Mouse (Mus musculus) spleen, adult 2 months (tissue): Measurements from ENCODE around the gene Anp32e. TPM values are rescaled to one million over a fixed set of nuclear protein-coding genes. Genes with fewer than 3 reads are reported as not detected.
"Not testable (repeated sequence)": the region's sequence is repeated elsewhere in the genome, so short reads cannot be mapped to it uniquely, and the experiment has no call there.

Experiments
- DNase-seq, 2 experiments: peaks; one replicate each; pipeline versions ENCODE4 v3.0.0 to v3.0.0-alpha.2; 2012 to 2021; ENCODE audit warnings: low spot score in 2 of 2, low read depth in 1 of 2
- H3K27ac ChIP-seq: fragments of 200-500 bp; 2 replicates; pipeline ENCODE4 v1.5.1; 2012; ENCODE audit warnings: low read length, inconsistent platforms; ENCODE audit not compliant: insufficient read depth
- H3K27me3 ChIP-seq: fragments of 200-500 bp; 2 replicates; pipeline ENCODE4 v1.6.1; 2012; ENCODE audit warnings: mild to moderate bottlenecking, moderate library complexity, low read length, inconsistent platforms; ENCODE audit not compliant: control insufficient read depth, insufficient read depth
- H3K36me3 ChIP-seq: fragments of 200-500 bp; 2 replicates; pipeline ENCODE4 v1.6.1; 2012; ENCODE audit warnings: mild to moderate bottlenecking, low read length, inconsistent platforms; ENCODE audit not compliant: control insufficient read depth, insufficient read depth
- H3K4me1 ChIP-seq: fragments of 200-500 bp; 2 replicates; pipeline ENCODE4 v1.6.1; 2011; ENCODE audit warnings: inconsistent platforms; ENCODE audit not compliant: control insufficient read depth, insufficient read depth, insufficient read length
- H3K4me3 ChIP-seq: fragments of 200-500 bp; 2 replicates; pipeline ENCODE4 v1.5.1; 2011; ENCODE audit warnings: mild to moderate bottlenecking, inconsistent platforms; ENCODE audit not compliant: insufficient read depth, insufficient read length; ENCODE audit errors: extremely low read depth
- CTCF ChIP-seq: fragments of 200-500 bp; IDR thresholded peaks from 2 replicates; pipeline ENCODE4 v1.5.1; 2011; ENCODE audit warnings: mild to moderate bottlenecking, inconsistent platforms; ENCODE audit not compliant: insufficient read depth, insufficient read length, insufficient replicate concordance; ENCODE audit errors: extremely low read depth
- POLR2A ChIP-seq: fragments of 200-500 bp; IDR thresholded peaks from 2 replicates; pipeline ENCODE4 v1.6.1; 2011; ENCODE audit warnings: low read depth, low read length, inconsistent platforms
- WGBS: fragments of 180-500 bp; shearing (Covaris S2); methylation state at CpG from one replicate; pipeline ENCODE4 v1.1.7; 2018; 5-methylcytosine and 5-hydroxymethylcytosine counted together
- polyA plus RNA-seq: library from polyadenylated mRNA; depleted of rRNA; stranded (reverse); fragments of >200 nt; gene quantifications from 2 replicates; pipeline ENCODE4 v1.2.3, GENCODE M21; 2012

The Anp32e gene
- polyA plus RNA-seq, 1 experiment, result 12.7 TPM

DNA sequence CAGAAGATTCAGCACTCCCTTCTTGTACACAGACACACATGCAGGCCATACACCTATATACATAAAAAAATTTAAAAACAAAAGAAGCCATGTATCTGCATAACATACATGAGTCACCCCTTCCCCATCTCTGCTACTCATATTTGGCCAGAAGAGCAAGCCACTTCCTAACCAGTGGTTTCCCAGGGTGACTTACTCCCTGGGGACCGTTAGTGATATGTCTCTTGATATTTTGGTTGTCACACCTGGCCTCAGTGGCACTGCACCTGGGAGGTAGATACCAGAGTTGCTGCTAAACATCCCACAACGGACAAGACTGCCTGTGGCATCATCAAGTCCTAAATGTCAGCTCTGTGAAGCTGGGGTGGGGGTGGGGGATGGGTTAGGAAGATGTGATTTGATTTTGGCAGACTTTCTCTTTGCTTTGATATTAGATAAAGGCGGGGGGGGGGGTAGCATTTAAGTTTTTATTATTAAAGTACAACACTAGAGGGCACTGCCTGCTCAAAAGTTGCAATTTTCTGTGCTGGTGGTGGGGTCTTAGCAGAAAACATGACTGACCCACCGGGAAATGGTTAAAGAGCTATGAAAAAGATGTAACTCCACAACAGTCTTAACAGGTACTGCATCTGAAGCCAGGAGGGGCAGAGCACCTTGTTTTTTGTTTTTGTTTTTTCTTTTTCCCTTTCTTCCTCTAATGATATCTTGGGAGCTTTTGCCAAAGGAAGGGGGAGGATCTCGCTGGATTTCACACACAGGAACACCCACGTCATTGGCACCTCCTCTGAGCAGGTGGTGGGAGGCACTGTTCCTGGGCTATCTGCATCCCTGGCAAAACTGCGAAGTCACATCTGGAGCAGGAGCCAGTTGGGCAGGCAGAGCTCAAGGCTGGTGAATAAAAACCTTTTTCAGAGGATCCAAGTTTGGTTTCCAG, 36.7 kb downstream of the Anp32e start:
- WGBS, result 5% methylated on average over 7 of the region's 7 CpGs
- peak; percentile 30; the same call in 1 of the 2 replicates for TF ChIP-seq CTCF
- TF ChIP-seq POLR2A, result no peak
- Histone ChIP-seq H3K27me3 (no peaks in the 10 kb centered on the region), H3K4me3 (no peak overlapping the region), H3K27ac (no peak overlapping the region), H3K36me3 (no peaks in the 10 kb centered on the region), H3K4me1 (no peaks in the 10 kb centered on the region; the same call in 1 of the 2 replicates)
- no peak for DNase-seq

GRCm38 (mm10) chr3:95969277-95969676, 40.2 kb downstream of the Anp32e start:
- Histone ChIP-seq H3K36me3 (no peaks in the 10 kb centered on the region), H3K27ac (no peak overlapping the region), H3K4me1 (peaks cover 18% of the 10 kb centered on the region; the same call in 1 of the 2 replicates), H3K27me3 (no peaks in the 10 kb centered on the region), H3K4me3 (no peak overlapping the region)
- TF ChIP-seq CTCF, result no peak
- no peak for TF ChIP-seq POLR2A
- DNase-seq, result no peak
- WGBS, result 81% methylated on average over 1 of the region's 1 CpGs

- not testable (repeated sequence) for H3K27ac ChIP-seq, H3K4me3 ChIP-seq, H3K27me3 ChIP-seq, H3K36me3 ChIP-seq, DNase-seq
- peaks cover 22% of the 10 kb centered on the region; the same call in 1 of the 2 replicates for H3K4me1 ChIP-seq
- 81% methylated on average over 7 of the region's 7 CpGs for WGBS
These were observed 41.6 kb downstream of the Anp32e start for GRCm38 (mm10) chr3:95970661-95971060.

GRCm38 (mm10) chr3:95972251-95972872, 43.3 kb downstream of the Anp32e start:
- peak in 1 of 2 experiments; percentile 85 for DNase-seq
- Histone ChIP-seq H3K4me1 (peaks cover 29% of the 10 kb centered on the region; the same call in 1 of the 2 replicates), H3K27ac (peak overlapping the region; percentile 99), H3K36me3 (no peaks in the 10 kb centered on the region), H3K27me3 (no peaks in the 10 kb centered on the region), H3K4me3 (peak overlapping the region; percentile 58; the same call in 1 of the 2 replicates)
- TF ChIP-seq POLR2A (no peak; the same call in 1 of the 2 replicates), CTCF (no peak)
- 18% methylated on average over 12 of the region's 12 CpGs for WGBS

- Histone ChIP-seq H3K27me3 (no peaks in the 10 kb centered on the region), H3K4me3 (peak overlapping the region; percentile 58), H3K27ac (peak overlapping the region; percentile 99), H3K36me3 (no peaks in the 10 kb centered on the region), H3K4me1 (peaks cover 32% of the 10 kb centered on the region; the same call in 1 of the 2 replicates)
- 15% methylated on average over 34 of the region's 34 CpGs for WGBS
- TF ChIP-seq POLR2A (peak; percentile 58; the same call in 1 of the 2 replicates), CTCF (no peak)
- DNase-seq, result peak; percentile 79 to 82
These were observed 44.0 kb downstream of the Anp32e start for GRCm38 (mm10) chr3:95972873-95973634.

- H3K4me3 ChIP-seq, result no peak overlapping the region
- H3K36me3 ChIP-seq, result no peaks in the 10 kb centered on the region
- H3K4me1 ChIP-seq, result peaks cover 37% of the 10 kb centered on the region; the same call in 1 of the 2 replicates
- no peak for DNase-seq
- no peaks in the 10 kb centered on the region for H3K27me3 ChIP-seq
- no peak for TF ChIP-seq CTCF
- WGBS, result 60% methylated on average over 3 of the region's 3 CpGs
- H3K27ac ChIP-seq, result peak overlapping the region; percentile 71
These were observed 48.0 kb downstream of the Anp32e start for GRCm38 (mm10) chr3:95977079-95977478.

GRCm38 (mm10) chr3:95977587-95977986, 48.5 kb downstream of the Anp32e start:
- not testable (repeated sequence) for H3K4me3 ChIP-seq, H3K27me3 ChIP-seq, DNase-seq, H3K36me3 ChIP-seq
- WGBS, result 80% methylated on average over 7 of the region's 7 CpGs
- H3K4me1 ChIP-seq, result peaks cover 37% of the 10 kb centered on the region; the same call in 1 of the 2 replicates
- peak overlapping the region; percentile 36 for H3K27ac ChIP-seq
